Mouse (Mus musculus) intestine, embryonic 14.5 days (tissue): ENCODE measurements around the gene Optc. TPM values are rescaled to one million over a fixed set of nuclear protein-coding genes. Genes with fewer than 3 reads are reported as not detected.

ENCODE experiments used
- ATAC-seq: fragments of 200-750 bp; cut with Nextera tagmentation; replicated peaks from 2 replicates; pipeline ENCODE4 v1.8.0; 2017; ENCODE audit warnings: low read depth, moderate number of reproducible peaks, moderate TSS enrichment, moderate library complexity; ENCODE audit not compliant: low FRiP score, low TSS enrichment
- DNase-seq: peaks from one replicate; pipeline ENCODE4 v3.0.0-alpha.2; 2018; ENCODE audit warnings: low spot score
- H3K27ac ChIP-seq: fragments of 300-500 bp; sonication (generic); 2 replicates; pipeline ENCODE4 v1.5.1; 2014; ENCODE audit warnings: low read depth, mild to moderate bottlenecking, control low read depth
- H3K27me3 ChIP-seq: fragments of 300-500 bp; sonication (generic); replicated peaks from 2 replicates; pipeline ENCODE4 v1.6.1; 2014; ENCODE audit warnings: low read length, control low read depth; ENCODE audit not compliant: control insufficient read depth, insufficient read depth
- H3K36me3 ChIP-seq: fragments of 300-500 bp; sonication (generic); 2 replicates; pipeline ENCODE4 v1.6.1; 2014; ENCODE audit warnings: low read length, control low read depth; ENCODE audit not compliant: control insufficient read depth, insufficient read depth
- H3K4me1 ChIP-seq: fragments of 300-500 bp; sonication (generic); replicated peaks from 2 replicates; pipeline ENCODE4 v1.6.1; 2014; ENCODE audit warnings: low read length, control low read depth, mixed read lengths; ENCODE audit not compliant: control insufficient read depth, insufficient read depth
- H3K4me2 ChIP-seq: fragments of 300-500 bp; sonication (generic); 2 replicates; pipeline ENCODE4 v1.6.1; 2014; ENCODE audit warnings: low read length
- H3K4me3 ChIP-seq: fragments of 300-500 bp; sonication (generic); 2 replicates; pipeline ENCODE4 v1.5.1; 2014; ENCODE audit warnings: low read depth, low read length, control low read depth, mixed read lengths
- H3K9ac ChIP-seq: fragments of 300-500 bp; sonication (generic); 2 replicates; pipeline ENCODE4 v1.6.1; 2014; ENCODE audit warnings: mild to moderate bottlenecking, low read length
- H3K9me3 ChIP-seq: fragments of 300-500 bp; sonication (generic); 2 replicates; pipeline ENCODE4 v1.6.1; 2016; ENCODE audit warnings: low read length, control low read depth; ENCODE audit not compliant: control insufficient read depth
- WGBS: fragments of 180-500 bp; shearing (Covaris S2); extraction: QIAGEN DNeasy Blood & Tissue Kit; methylation state at CpG from one replicate; pipeline ENCODE4 v1.1.7; 2014; 5-methylcytosine and 5-hydroxymethylcytosine counted together
- polyA plus RNA-seq: library from polyadenylated mRNA; unstranded; fragments of >200 nt; fragmentation: Nextera tagmentation; extraction: Ambion mirVana; gene quantifications from 2 replicates; pipeline ENCODE4 v1.2.1, GENCODE M21; 2014

Optc gene
- polyA plus RNA-seq, 1 experiment from 2014 or later = 1.8 TPM

DNA sequence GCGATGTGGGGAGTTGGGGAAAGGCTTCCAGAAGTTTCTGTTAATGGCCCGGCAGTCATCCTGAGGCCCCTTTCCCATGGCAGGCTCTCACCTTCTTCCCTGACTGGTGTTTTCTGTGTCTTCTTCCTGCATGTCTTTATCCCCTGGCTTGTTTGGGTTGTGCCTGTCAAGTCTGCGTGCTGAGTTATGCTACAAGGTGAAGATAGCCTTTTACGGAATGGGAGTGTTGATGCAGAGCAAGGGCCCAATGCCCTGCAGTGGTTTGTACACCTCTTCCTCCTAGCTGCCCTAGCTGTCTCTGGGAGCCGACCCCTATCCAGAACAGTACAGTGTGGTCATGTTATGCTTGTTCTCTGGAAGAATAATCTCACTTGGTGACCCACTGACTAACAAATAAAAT is 46.8 kb downstream of the Optc start:
- Histone ChIP-seq H3K36me3 (no peaks in the 10 kb centered on the region), H3K9ac (no peak overlapping the region), H3K27me3 (no peaks in the 10 kb centered on the region), H3K9me3 (no peaks in the 10 kb centered on the region), H3K4me3 (no peak overlapping the region), H3K4me2 (no peak overlapping the region), H3K27ac (no peak overlapping the region), H3K4me1 (peaks cover 13% of the 10 kb centered on the region)
- WGBS = 41% methylated on average over 5 of the region's 5 CpGs
- ATAC-seq (no peak), DNase-seq (no peak)

DNA sequence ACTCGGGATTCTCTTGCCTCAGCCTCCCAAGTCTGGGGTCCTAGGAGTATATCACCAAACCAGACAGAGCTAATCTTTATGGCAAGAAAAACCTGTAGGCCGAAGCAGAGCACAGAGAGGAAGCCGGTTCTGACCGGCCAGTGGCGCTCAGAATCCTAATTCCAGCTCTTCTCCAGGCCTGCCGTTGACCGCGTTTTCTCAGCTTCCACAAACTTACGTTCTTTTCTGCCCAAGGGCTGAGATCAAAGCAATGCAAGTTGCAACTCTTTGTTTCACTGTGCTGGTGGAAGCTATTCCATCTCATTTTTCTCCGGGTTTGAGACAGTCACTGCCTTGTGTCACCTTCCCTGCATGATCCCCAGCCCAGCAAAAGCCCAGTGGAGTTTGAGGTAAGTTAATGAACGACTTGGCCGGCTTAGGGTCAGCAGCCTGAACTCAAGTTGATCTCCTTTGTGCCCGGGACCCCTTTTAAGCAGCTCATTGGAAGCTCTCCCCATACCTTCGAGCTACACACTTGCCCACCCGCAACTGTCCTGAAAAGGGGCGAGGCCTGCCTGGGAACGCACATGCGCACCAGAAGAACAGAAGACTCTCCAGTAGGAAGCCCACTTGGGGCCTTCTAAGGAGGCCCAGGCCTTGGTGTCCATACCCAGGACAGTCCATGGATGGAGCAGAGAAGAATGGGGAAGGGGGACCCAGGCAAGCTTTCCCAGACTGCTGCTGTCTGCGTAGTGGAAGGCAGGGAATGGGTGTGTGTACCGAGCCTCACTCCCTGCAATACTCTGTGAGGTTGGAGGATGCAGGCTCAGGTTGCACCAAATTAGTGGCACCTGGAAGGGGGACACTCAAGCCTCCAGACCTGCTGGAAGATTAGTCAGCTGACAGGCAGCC is 47.7 kb downstream of the Optc start:
- no peak for DNase-seq
- Histone ChIP-seq H3K4me3 (no peak overlapping the region), H3K4me2 (no peak overlapping the region), H3K36me3 (no peaks in the 10 kb centered on the region), H3K27ac (no peak overlapping the region), H3K4me1 (peaks cover 18% of the 10 kb centered on the region), H3K27me3 (no peaks in the 10 kb centered on the region), H3K9me3 (no peaks in the 10 kb centered on the region), H3K9ac (no peak overlapping the region)
- no peak for ATAC-seq
- WGBS = 72% methylated on average over 20 of the region's 20 CpGs

DNA sequence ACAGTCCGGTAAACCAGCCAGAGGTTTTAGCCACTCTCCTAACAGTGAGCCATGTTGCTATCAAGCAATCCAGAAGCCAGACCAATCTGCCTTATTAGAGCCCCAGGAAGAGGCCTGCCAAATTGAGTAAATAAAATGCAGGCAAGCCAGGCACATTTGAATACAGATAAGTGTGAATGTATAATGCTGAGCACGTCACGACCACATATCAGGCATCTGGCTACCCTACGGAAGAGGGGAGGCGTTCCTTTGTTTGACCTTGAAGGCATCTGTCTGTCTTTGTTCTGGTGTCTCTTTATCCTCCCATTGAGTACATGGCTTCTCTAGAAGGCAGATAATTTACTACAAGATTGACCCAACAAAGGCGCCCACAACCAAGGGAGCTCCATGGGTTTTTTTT is 48.5 kb downstream of the Optc start:
- ATAC-seq (no peak), DNase-seq (no peak)
- Histone ChIP-seq H3K36me3 (no peaks in the 10 kb centered on the region), H3K4me2 (no peak overlapping the region), H3K4me1 (peaks cover 22% of the 10 kb centered on the region), H3K9me3 (no peaks in the 10 kb centered on the region), H3K4me3 (no peak overlapping the region), H3K9ac (no peak overlapping the region), H3K27me3 (no peaks in the 10 kb centered on the region), H3K27ac (no peak overlapping the region)
- WGBS = 68% methylated on average over 6 of the region's 6 CpGs

DNA sequence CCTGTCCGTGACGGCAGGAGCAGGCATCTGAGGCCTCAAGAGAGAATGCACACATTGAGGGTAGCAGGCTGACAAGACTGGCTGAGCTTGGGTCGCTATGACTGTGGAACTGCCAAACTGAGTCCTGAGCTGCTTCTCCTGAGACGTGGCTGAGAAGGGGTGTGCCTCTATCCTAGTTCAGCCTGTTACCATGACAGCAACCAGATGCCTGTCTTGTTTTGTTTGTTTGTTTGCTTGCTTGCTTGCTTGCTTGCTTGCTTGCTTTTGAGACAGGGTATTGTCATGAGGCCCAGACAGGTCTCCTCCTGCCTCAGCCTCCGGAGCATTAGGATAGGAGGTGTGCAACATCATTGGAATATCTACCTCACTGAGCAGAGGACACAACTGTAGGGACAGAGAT is 50.0 kb downstream of the Optc start:
- Histone ChIP-seq H3K4me1 (peaks cover 11% of the 10 kb centered on the region), H3K27ac (no peak overlapping the region), H3K9ac (no peak overlapping the region), H3K4me3 (no peak overlapping the region), H3K27me3 (no peaks in the 10 kb centered on the region), H3K9me3 (no peaks in the 10 kb centered on the region), H3K36me3 (no peaks in the 10 kb centered on the region), H3K4me2 (no peak overlapping the region)
- ATAC-seq (no peak), DNase-seq (no peak)
- 88% methylated on average over 5 of the region's 5 CpGs for WGBS

DNA sequence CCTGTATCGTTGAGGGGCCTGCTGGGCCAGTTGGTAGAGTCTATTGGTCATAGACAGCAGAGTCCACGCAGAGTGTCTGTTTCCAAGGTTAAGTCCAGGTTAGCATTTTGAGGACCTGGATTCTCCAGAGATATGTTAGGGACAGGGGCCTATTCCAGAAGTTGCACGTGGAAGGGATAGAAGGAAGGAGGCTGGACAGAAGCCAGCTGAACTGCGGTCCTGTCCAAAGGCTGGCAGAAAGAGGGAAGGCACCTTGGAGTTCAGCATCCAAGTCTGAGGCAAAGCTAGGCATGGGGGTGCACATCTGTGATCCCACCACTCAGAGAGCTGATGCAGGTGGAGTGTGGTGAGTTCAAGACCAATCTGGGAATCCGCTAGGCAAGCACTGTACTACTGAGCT is 50.6 kb downstream of the Optc start:
- ATAC-seq (no peak), DNase-seq (no peak)
- no peaks in the 10 kb centered on the region for H3K27me3 ChIP-seq
- H3K27ac ChIP-seq = no peak overlapping the region
- H3K4me2 ChIP-seq = no peak overlapping the region
- no peaks in the 10 kb centered on the region for H3K36me3 ChIP-seq
- H3K4me3 ChIP-seq = no peak overlapping the region
- H3K4me1 ChIP-seq = peaks cover 11% of the 10 kb centered on the region
- H3K9me3 ChIP-seq = no peaks in the 10 kb centered on the region
- WGBS = 83% methylated on average over 5 of the region's 5 CpGs
- no peak overlapping the region for H3K9ac ChIP-seq

DNA sequence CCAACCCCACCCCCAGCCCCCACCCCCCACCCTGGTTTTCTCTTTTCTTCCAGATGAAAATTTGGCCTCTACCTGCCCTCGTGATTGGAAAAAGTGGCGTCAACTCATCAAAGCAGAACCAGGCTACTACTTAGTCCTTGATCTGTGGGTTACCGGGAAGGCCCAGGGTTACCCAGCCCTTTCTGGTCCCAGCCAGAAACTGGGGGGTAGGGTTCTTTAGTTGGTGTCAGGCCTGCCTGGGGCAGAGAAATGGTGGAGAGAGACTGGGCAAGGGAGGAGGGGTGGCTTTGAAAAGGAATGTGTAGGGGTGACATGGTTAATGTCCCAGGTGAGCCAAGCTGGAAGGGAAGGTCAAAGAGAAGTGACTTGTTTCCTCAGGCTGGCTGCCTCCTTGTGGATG is 51.1 kb downstream of the Optc start:
- no peak for ATAC-seq
- 59% methylated on average over 3 of the region's 3 CpGs for WGBS
- H3K4me1 ChIP-seq = peaks cover 11% of the 10 kb centered on the region

DNA sequence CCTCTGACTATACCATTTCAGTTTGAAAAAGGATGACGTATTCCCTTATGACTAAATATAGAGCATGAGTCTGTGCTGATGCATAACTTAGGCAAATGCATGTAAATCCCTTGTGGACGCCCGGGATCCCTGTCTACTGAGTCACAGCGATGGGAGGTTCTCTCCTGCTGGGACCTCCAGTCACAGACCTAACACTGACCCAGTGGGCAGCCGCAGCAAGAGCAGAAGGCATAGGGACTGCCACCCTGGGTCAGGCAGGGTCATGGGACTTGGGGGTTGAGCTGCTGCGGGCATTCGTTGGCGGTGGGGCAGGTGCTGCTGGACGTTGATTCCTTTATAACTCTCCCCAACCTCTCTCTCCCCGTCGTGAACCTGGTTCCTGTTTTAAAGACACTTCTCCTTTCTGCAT is 51.7 kb downstream of the Optc start:
- Histone ChIP-seq H3K27me3 (no peaks in the 10 kb centered on the region), H3K9me3 (no peaks in the 10 kb centered on the region), H3K9ac (no peak overlapping the region), H3K36me3 (no peaks in the 10 kb centered on the region), H3K4me3 (no peak overlapping the region), H3K4me2 (no peak overlapping the region), H3K4me1 (peaks cover 11% of the 10 kb centered on the region), H3K27ac (no peak overlapping the region)
- 43% methylated on average over 11 of the region's 11 CpGs for WGBS
- ATAC-seq (no peak), DNase-seq (no peak)

More for the DNA sequence above, 51.1 kb downstream of the Optc start:
- Histone ChIP-seq H3K9ac (no peak overlapping the region), H3K27me3 (no peaks in the 10 kb centered on the region), H3K9me3 (no peaks in the 10 kb centered on the region), H3K4me3 (no peak overlapping the region), H3K27ac (no peak overlapping the region), H3K36me3 (no peaks in the 10 kb centered on the region), H3K4me2 (no peak overlapping the region)
- no peak for DNase-seq

DNA sequence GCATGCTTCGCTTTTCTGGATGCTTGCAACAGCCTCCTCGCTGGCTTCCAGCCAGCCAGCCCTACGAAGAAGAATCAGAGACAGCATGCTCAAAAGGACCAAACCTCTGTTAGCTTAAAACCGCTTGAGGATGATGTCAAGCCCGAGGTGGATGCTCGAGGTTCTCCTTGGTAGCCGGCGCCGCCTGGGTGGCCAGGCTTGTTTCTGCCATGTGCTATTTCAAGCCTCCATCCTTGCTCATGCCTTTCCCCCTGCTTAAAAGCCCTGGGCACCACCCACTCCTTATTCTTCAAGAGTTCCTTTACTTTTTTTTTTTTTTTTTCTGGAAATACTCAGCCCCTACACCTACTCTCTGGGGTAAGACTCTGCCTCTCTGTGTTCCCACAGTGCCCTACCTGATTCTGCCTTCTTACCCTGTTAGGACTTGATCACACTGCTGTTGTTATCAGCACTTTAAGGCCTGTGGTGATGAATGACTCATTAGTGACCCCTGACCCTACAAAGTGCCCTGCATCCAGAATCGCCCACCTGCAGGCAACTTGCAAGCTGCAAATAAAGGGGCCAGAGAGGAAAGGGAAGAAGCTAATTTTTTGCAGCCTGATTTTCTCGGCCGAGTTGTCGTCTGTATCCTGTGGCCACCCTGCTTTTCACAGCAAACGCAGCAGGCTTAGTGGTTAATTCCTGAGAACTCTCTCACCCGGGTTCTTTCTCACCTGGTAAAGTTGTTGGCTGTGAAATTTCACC is 52.4 kb downstream of the Optc start:
- peak overlapping the region; percentile 16; the same call in 1 of the 2 replicates for H3K4me3 ChIP-seq
- peaks cover 11% of the 10 kb centered on the region for H3K4me1 ChIP-seq
- no peak overlapping the region for H3K27ac ChIP-seq
- no peak for ATAC-seq
- WGBS = 17% methylated on average over 15 of the region's 15 CpGs
- no peaks in the 10 kb centered on the region for H3K9me3 ChIP-seq
- H3K9ac ChIP-seq = no peak overlapping the region
- no peaks in the 10 kb centered on the region for H3K36me3 ChIP-seq
- peak overlapping the region; percentile 45 for H3K4me2 ChIP-seq
- H3K27me3 ChIP-seq = no peaks in the 10 kb centered on the region
- peak; percentile 68 for DNase-seq
